Mouse (Mus musculus) forebrain, embryonic 10.5 days (tissue): ENCODE results near the gene Chrna7. TPM values are rescaled to one million over a fixed set of nuclear protein-coding genes. Genes with fewer than 3 reads are reported as not detected.

Source experiments
- polyA plus RNA-seq: library from polyadenylated mRNA; unstranded; fragments of >200 nt; fragmentation: Nextera tagmentation; extraction: Ambion mirVana; gene quantifications from 2 replicates; pipeline ENCODE4 v1.2.1, GENCODE M21; 2016

Chrna7 gene
- polyA plus RNA-seq, 1 experiment from 2014 or later, result 4.0 TPM

Other genes with a start within 250 kb of the Chrna7 start
- gene Otud7a, start 232.2 kb upstream of the Chrna7 start, polyA plus RNA-seq, result 0.61 and 1.2 TPM in 2 replicates